Mouse (Mus musculus) urinary bladder, postnatal 4 days (tissue): ENCODE data around the gene Gm20843.
"Not testable (repeated sequence)": the region's sequence is repeated elsewhere in the genome, so short reads cannot be mapped to it uniquely, and the experiment has no call there.

Experiments used
- DNase-seq, 2 experiments: peaks; one replicate each; pipeline ENCODE4 v3.0.0; 2021 to 2022; ENCODE audit warnings: low spot score in 2 of 2

Gm20843 gene

GRCm38 (mm10) chrY:72247018-72247417 is at the start of gene Gm20843:
TSS of gene Gm20843 (minus strand) at chrY:72247118.
- not testable (repeated sequence) for DNase-seq
